10 mouse cellular contexts compared by ENCODE assay signal in genomic region chr8:69789731-69790130, GRCm38 (mm10). TPM values are rescaled to one million over a fixed set of nuclear protein-coding genes. Genes with fewer than 3 reads are reported as not detected.
DNase-seq lines count a peak whose midpoint lies in the region; ATAC-seq and TF ChIP-seq lines count a peak whose summit lies in the region.
"Had no signal": no experiment of that assay in that cellular context is flagged by ENCODE, and none has a peak within 500 bp of the region (broad histone marks: within the 10 kb centered on the region; RNA-seq: fewer than 3 reads in every experiment).

No protein-coding gene starts in this region.

- H3K27ac ChIP-seq in heart, embryonic 11.5 days (ENCODE audit: low read depth, low read length) = no peak overlapping the region
- H3K27ac ChIP-seq in heart, adult 2 months = no peak overlapping the region
- no peak overlapping the region for H3K27ac ChIP-seq in CH12.LX (ENCODE audit: insufficient read depth, low read depth)
- H3K27ac ChIP-seq in intestine, embryonic 16.5 days (ENCODE audit: low read length) = no peak overlapping the region

- peaks cover 11% of the 10 kb centered on the region for H3K4me1 ChIP-seq in heart, embryonic 11.5 days (ENCODE audit: control insufficient read depth, insufficient read depth, low read length)
- H3K4me1 ChIP-seq in heart, adult 2 months (ENCODE audit: control insufficient read depth, insufficient read depth, low read length) = no peaks in the 10 kb centered on the region; the same call in none of the 2 replicates
- H3K4me1 ChIP-seq in lung, adult 2 months (ENCODE audit: control insufficient read depth, insufficient read depth, low read length) = peaks cover 3% of the 10 kb centered on the region; the same call in 1 of the 2 replicates
- peaks cover 9 to 29% of the 10 kb centered on the region in 2 experiments for H3K4me1 ChIP-seq in CH12.LX (ENCODE audit: control insufficient read depth in 1 of 2, insufficient read depth in 2 of 2)
- peaks cover 19% of the 10 kb centered on the region for H3K4me1 ChIP-seq in intestine, embryonic 16.5 days (ENCODE audit: control insufficient read depth, insufficient read depth, low read length)

- H3K4me2 ChIP-seq in heart, embryonic 11.5 days = peak overlapping the region; percentile 72
- H3K4me2 ChIP-seq in CH12.LX (ENCODE audit: insufficient read depth, low read depth, poor library complexity, severe bottlenecking) = peak overlapping the region; percentile 92
- H3K4me2 ChIP-seq in intestine, embryonic 16.5 days (ENCODE audit: low read depth, low read length) = no peak overlapping the region

- TF ChIP-seq POLR2A in heart, adult 2 months (IDR thresholded peaks at IDR 0.05; ENCODE audit: insufficient read depth, low read depth, low read length) = no peak
- TF ChIP-seq POLR2A in lung, adult 2 months (IDR thresholded peaks at IDR 0.05; ENCODE audit: borderline replicate concordance, extremely low read depth, low read depth, low read length) = no peak
- no peak for TF ChIP-seq POLR2A in CH12.LX (IDR thresholded peaks at IDR 0.05; ENCODE audit: low read depth, low read length)

- TF ChIP-seq RAD21 in CH12.LX (IDR thresholded peaks at IDR 0.05; ENCODE audit: low read depth, low read length) = no peak

- H3K79me2 ChIP-seq in heart, adult 2 months (replicated peaks; ENCODE audit: control insufficient read depth, insufficient read depth, low read length) = peaks cover 3% of the 10 kb centered on the region
- peaks cover 28% of the 10 kb centered on the region for H3K79me2 ChIP-seq in CH12.LX (replicated peaks; ENCODE audit: control insufficient read depth, extremely low read depth, insufficient read depth, poor library complexity, severe bottlenecking)

- DNase-seq in heart, adult 2 months = no peak
- DNase-seq in lung, adult 2 months = peak; percentile 2
- DNase-seq in lung, postnatal 25 days (ENCODE audit: low spot score) = no peak
- DNase-seq in CH12.LX (ENCODE audit: extremely low read depth) = no peak
- no peak for DNase-seq in cerebellum, adult 9-11 months
- DNase-seq in B cell, adult 2 months = no peak
- DNase-seq: left cerebral cortex, postnatal 4 days had no signal

- TF ChIP-seq EP300 in heart, adult 2 months (IDR thresholded peaks at IDR 0.05; ENCODE audit: insufficient read depth, low read depth, low read length) = no peak
- no peak for TF ChIP-seq EP300 in CH12.LX (IDR thresholded peaks at IDR 0.05; ENCODE audit: low read length)

- no peak for ATAC-seq in heart, embryonic 11.5 days (replicated peaks; ENCODE audit: insufficient number of reproducible peaks, low FRiP score, low TSS enrichment)
- no peak for ATAC-seq in intestine, embryonic 16.5 days

- H3K9ac ChIP-seq in heart, embryonic 11.5 days (ENCODE audit: low read depth, low read length) = no peak overlapping the region
- no peak overlapping the region for H3K9ac ChIP-seq in heart, adult 2 months (ENCODE audit: low read depth, low read length)
- H3K9ac ChIP-seq in CH12.LX (ENCODE audit: insufficient read depth, low read depth) = peak overlapping the region; percentile 93
- H3K9ac ChIP-seq in intestine, embryonic 16.5 days (ENCODE audit: low read depth, low read length) = no peak overlapping the region

- TF ChIP-seq CTCF in heart, adult 2 months (IDR thresholded peaks at IDR 0.05) = no peak
- no peak for TF ChIP-seq CTCF in lung, adult 2 months (IDR thresholded peaks at IDR 0.05; ENCODE audit: insufficient read depth, low read length)
- no peak for TF ChIP-seq CTCF in CH12.LX (conservative IDR thresholded peaks at IDR 0.05 in 1 of 2, IDR thresholded peaks at IDR 0.05 in 1 of 2; ENCODE audit: low read depth in 2 of 2, low read length in 2 of 2)

- peaks cover 2% of the 10 kb centered on the region; the same call in 1 of the 2 replicates for H3K36me3 ChIP-seq in heart, embryonic 11.5 days (ENCODE audit: control insufficient read depth, insufficient read depth, low read length)
- H3K36me3 ChIP-seq in heart, adult 2 months (ENCODE audit: control insufficient read depth, insufficient read depth, low read length) = peaks cover 3% of the 10 kb centered on the region; the same call in 1 of the 2 replicates
- H3K36me3 ChIP-seq in CH12.LX (replicated peaks in 1 of 2; ENCODE audit: control insufficient read depth in 1 of 2, insufficient read depth in 1 of 2, low read length in 1 of 2) = peaks cover 15 to 25% of the 10 kb centered on the region in 2 experiments
- H3K36me3 ChIP-seq in intestine, embryonic 16.5 days (ENCODE audit: control insufficient read depth, insufficient read depth, low read length) = no peaks in the 10 kb centered on the region

- no peaks in the 10 kb centered on the region for H3K9me3 ChIP-seq in heart, embryonic 11.5 days (replicated peaks; ENCODE audit: control insufficient read depth, low read length)
- H3K9me3 ChIP-seq in CH12.LX (replicated peaks; ENCODE audit: low read length) = no peaks in the 10 kb centered on the region
- H3K9me3 ChIP-seq in intestine, embryonic 16.5 days (ENCODE audit: control insufficient read depth, low read length) = no peaks in the 10 kb centered on the region

- WGBS in heart, embryonic 11.5 days (ENCODE audit: insufficient replicate concordance) = 60% methylated on average over 5 of the region's 5 CpGs
- 53% methylated on average over 5 of the region's 5 CpGs for WGBS in heart, adult 2 months
- 62% methylated on average over 5 of the region's 5 CpGs for WGBS in lung, adult 2 months
- WGBS in intestine, embryonic 16.5 days = 69% methylated on average over 5 of the region's 5 CpGs

- dilution Hi-C loops in CH12.LX (cut with MboI; ENCODE audit: extremely low pct_ligation_motif_present, extremely low pct_unique_long_range_greater_than_20kb, low sequenced_read_pairs) = no loop called here

- in situ Hi-C loops in CH12.LX (cut with MboI; ENCODE audit: low pct_ligation_motif_present, low pct_unique_long_range_greater_than_20kb, low sequenced_read_pairs) = no loop called here

- H3K27me3 ChIP-seq in heart, embryonic 11.5 days (ENCODE audit: control insufficient read depth, insufficient read depth, low read length) = no peaks in the 10 kb centered on the region
- H3K27me3 ChIP-seq in heart, adult 2 months (ENCODE audit: control insufficient read depth, insufficient read depth, low read length) = no peaks in the 10 kb centered on the region
- H3K27me3 ChIP-seq in CH12.LX (replicated peaks) = no peaks in the 10 kb centered on the region
- no peaks in the 10 kb centered on the region for H3K27me3 ChIP-seq in intestine, embryonic 16.5 days (replicated peaks; ENCODE audit: control insufficient read depth, insufficient read depth, low read length)

- H3K4me3 ChIP-seq in heart, embryonic 11.5 days (ENCODE audit: low read depth, low read length) = peak overlapping the region; percentile 93; the same call in 1 of the 2 replicates
- H3K4me3 ChIP-seq in heart, adult 2 months = no peak overlapping the region
- H3K4me3 ChIP-seq in lung, adult 2 months (replicated peaks; ENCODE audit: extremely low read depth, low read depth, low read length) = no peak overlapping the region
- H3K4me3 ChIP-seq in CH12.LX (replicated peaks in 1 of 3; ENCODE audit: low read depth in 2 of 3, low read length in 2 of 3, poor library complexity in 1 of 3) = peak overlapping the region in 2 of 3 experiments; percentile 67 to 100
- peak overlapping the region; percentile 100; the same call in 1 of the 2 replicates for H3K4me3 ChIP-seq in intestine, embryonic 16.5 days (ENCODE audit: low read length)

- intact Hi-C loops in heart, adult 2 months (cut with DNase I) = loop anchor here (2.0 to 5.0 kb wide), 4 partner anchors 15 to 162 kb away; partner anchors contain the start of genes Gm20422, Zfp868 and Zfp963

RNA-seq across cellular contexts. Expression of gene Atp13a1, which starts 1.2 kb away (rescaled TPM):
- polyA plus RNA-seq in heart, embryonic 11.5 days (2014; fragmentation: Nextera tagmentation; extraction: Ambion mirVana) = 25.6 and 30.9 TPM in 2 replicates
- 10 to 100 TPM; 12.9 to 14.7 TPM for total RNA-seq in heart, adult 2 months (2021)
- 25.7 and 26.5 TPM in 2 replicates for polyA plus RNA-seq in heart, adult 2 months (2012; rRNA removed)
- 65.7 and 70.8 TPM in 2 replicates for polyA plus RNA-seq in lung, adult 2 months (2012; rRNA removed)
- total RNA-seq in CH12.LX (2012; rRNA removed) = 53.3 and 58.4 TPM in 2 replicates
- 36.6 and 36.8 TPM in 2 replicates for total RNA-seq in CH12.LX (2014; rRNA removed)
- polyA plus RNA-seq in CH12.LX (2012; ENCODE audit: insufficient read length, low read depth) = 46.9 and 51.0 TPM in 2 replicates
- 50.0 and 53.7 TPM in 2 replicates for polyA plus RNA-seq in intestine, embryonic 16.5 days (2015; fragmentation: Nextera tagmentation; extraction: Ambion mirVana)

RNA-seq across cellular contexts. Expression of gene Zfp866, which starts 1.2 kb away (rescaled TPM):
- 19.1 and 20.0 TPM in 2 replicates for polyA plus RNA-seq in heart, embryonic 11.5 days (2014; fragmentation: Nextera tagmentation; extraction: Ambion mirVana)
- total RNA-seq in heart, adult 2 months (2021) = 10 to 100 TPM; 15.6 to 16.1 TPM
- polyA plus RNA-seq in heart, adult 2 months (2012; rRNA removed) = 8.5 and 16.0 TPM in 2 replicates
- polyA plus RNA-seq in lung, adult 2 months (2012; rRNA removed) = 9.2 and 14.3 TPM in 2 replicates
- total RNA-seq in CH12.LX (2012; rRNA removed) (14.3 and 15.4 TPM in 2 replicates), CH12.LX (2014; rRNA removed) (14.8 and 16.0 TPM in 2 replicates)
- 14.4 and 15.6 TPM in 2 replicates for polyA plus RNA-seq in CH12.LX (2012; ENCODE audit: insufficient read length, low read depth)
- 15.6 and 16.7 TPM in 2 replicates for polyA plus RNA-seq in intestine, embryonic 16.5 days (2015; fragmentation: Nextera tagmentation; extraction: Ambion mirVana)

RNA-seq across cellular contexts. Expression of gene Gm20422, which starts 15.0 kb away (rescaled TPM):
- polyA plus RNA-seq in heart, embryonic 11.5 days (2014; fragmentation: Nextera tagmentation; extraction: Ambion mirVana) = 1.8 TPM in 1 of 2 replicates, not detected in the other
- total RNA-seq in heart, adult 2 months (2021) = 1 to 10 TPM in 1 of 2 experiments, under 1 TPM in 1; 0.47 to 2.1 TPM
- 0.64 TPM in 1 of 2 replicates, not detected in the other for polyA plus RNA-seq in heart, adult 2 months (2012; rRNA removed)
- polyA plus RNA-seq in lung, adult 2 months (2012; rRNA removed) = 0.80 and 1.5 TPM in 2 replicates
- total RNA-seq in CH12.LX (2012; rRNA removed) (1.4 and 2.1 TPM in 2 replicates), CH12.LX (2014; rRNA removed) (0.49 and 1.6 TPM in 2 replicates)
- 2.0 and 2.8 TPM in 2 replicates for polyA plus RNA-seq in CH12.LX (2012; ENCODE audit: insufficient read length, low read depth)
- 0.54 TPM in 1 of 2 replicates, not detected in the other for polyA plus RNA-seq in intestine, embryonic 16.5 days (2015; fragmentation: Nextera tagmentation; extraction: Ambion mirVana)
- total RNA-seq: neutrophil, adult 5-6 weeks had no signal

RNA-seq across cellular contexts. Expression of gene Gmip, which starts 18.7 kb away (rescaled TPM):
- polyA plus RNA-seq in heart, embryonic 11.5 days (2014; fragmentation: Nextera tagmentation; extraction: Ambion mirVana) = 5.2 and 7.8 TPM in 2 replicates
- total RNA-seq in heart, adult 2 months (2021) = 1 to 10 TPM; 4.6 to 4.8 TPM
- polyA plus RNA-seq in heart, adult 2 months (2012; rRNA removed) = 6.6 and 10.9 TPM in 2 replicates
- polyA plus RNA-seq in lung, adult 2 months (2012; rRNA removed) = 42.7 and 45.1 TPM in 2 replicates
- 48.1 and 49.2 TPM in 2 replicates for total RNA-seq in CH12.LX (2012; rRNA removed)
- total RNA-seq in CH12.LX (2014; rRNA removed) = 22.2 and 25.4 TPM in 2 replicates
- 54.3 and 81.8 TPM in 2 replicates for polyA plus RNA-seq in CH12.LX (2012; ENCODE audit: insufficient read length, low read depth)
- 8.2 and 13.5 TPM in 2 replicates for polyA plus RNA-seq in intestine, embryonic 16.5 days (2015; fragmentation: Nextera tagmentation; extraction: Ambion mirVana)

RNA-seq across cellular contexts. Expression of gene Lpar2, which starts 32.5 kb away (rescaled TPM):
- 0.54 and 0.57 TPM in 2 replicates for polyA plus RNA-seq in heart, embryonic 11.5 days (2014; fragmentation: Nextera tagmentation; extraction: Ambion mirVana)
- under 1 TPM; 0.18 to 0.25 TPM for total RNA-seq in heart, adult 2 months (2021)
- 0.32 and 0.53 TPM in 2 replicates for polyA plus RNA-seq in heart, adult 2 months (2012; rRNA removed)
- 3.4 and 3.5 TPM in 2 replicates for polyA plus RNA-seq in lung, adult 2 months (2012; rRNA removed)
- total RNA-seq in CH12.LX (2012; rRNA removed) = 1.1 and 1.2 TPM in 2 replicates
- total RNA-seq in CH12.LX (2014; rRNA removed) = 0.74 and 0.82 TPM in 2 replicates
- polyA plus RNA-seq in CH12.LX (2012; ENCODE audit: insufficient read length, low read depth) = 2.5 and 3.0 TPM in 2 replicates
- 0.26 and 0.32 TPM in 2 replicates for polyA plus RNA-seq in intestine, embryonic 16.5 days (2015; fragmentation: Nextera tagmentation; extraction: Ambion mirVana)

Comparison
In these comparisons a context has a peak if more than half of its experiments do, and no peak if none do; other contexts are left out.
1. H3K4me3 ChIP-seq: peak in heart, embryonic 11.5 days (single experiment), CH12.LX (2 of 3) and intestine, embryonic 16.5 days (single experiment); none in heart, adult 2 months (single experiment) and lung, adult 2 months (single experiment).